8 mouse cellular contexts compared by ENCODE assay signal in genomic region chr5:30814424-30815119, GRCm38 (mm10). TPM values are rescaled to one million over a fixed set of nuclear protein-coding genes. Genes with fewer than 3 reads are reported as not detected.
DNase-seq lines count a peak whose midpoint lies in the region; ATAC-seq and TF ChIP-seq lines count a peak whose summit lies in the region.

Gene Mapre3, plus strand, starts transcription at chr5:30814641.

- H3K9me3 ChIP-seq in heart, embryonic 10.5 days: no peaks in the 10 kb centered on the region
- H3K9me3 ChIP-seq in kidney, embryonic 14.5 days (ENCODE audit: control insufficient read depth, low read length): no peaks in the 10 kb centered on the region
- H3K9me3 ChIP-seq in limb, embryonic 14.5 days (ENCODE audit: control insufficient read depth, low read length): no peaks in the 10 kb centered on the region
- H3K9me3 ChIP-seq in midbrain, embryonic 16.5 days (replicated peaks; ENCODE audit: control insufficient read depth, low read length, poor library complexity, severe bottlenecking): no peaks in the 10 kb centered on the region

- TF ChIP-seq POLR2A in bone marrow macrophage, adult 2 months (IDR thresholded peaks at IDR 0.05; ENCODE audit: borderline replicate concordance, low read depth, low read length): no peak
- no peak for TF ChIP-seq POLR2A in limb, embryonic 14.5 days (IDR thresholded peaks at IDR 0.05; ENCODE audit: borderline replicate concordance, extremely low read depth, insufficient read depth, insufficient read length)
- TF ChIP-seq POLR2A in spleen, adult 2 months (IDR thresholded peaks at IDR 0.05; ENCODE audit: low read depth, low read length): no peak

- peak within 1 kb of the TSS; percentile 78 for H3K4me2 ChIP-seq in kidney, embryonic 14.5 days (replicated peaks; ENCODE audit: low read depth, low read length)
- H3K4me2 ChIP-seq in limb, embryonic 14.5 days (replicated peaks; ENCODE audit: low read depth, low read length, severe bottlenecking): peak within 1 kb of the TSS; percentile 80
- peak within 1 kb of the TSS; percentile 81 for H3K4me2 ChIP-seq in midbrain, embryonic 16.5 days (ENCODE audit: low read length)

- no peaks in the 10 kb centered on the region for H3K36me3 ChIP-seq in heart, embryonic 10.5 days
- H3K36me3 ChIP-seq in kidney, embryonic 14.5 days (ENCODE audit: control insufficient read depth, insufficient read depth, low read length): no peaks in the 10 kb centered on the region
- no peaks in the 10 kb centered on the region for H3K36me3 ChIP-seq in limb, embryonic 14.5 days (ENCODE audit: control insufficient read depth, insufficient read depth, low read length)
- no peaks in the 10 kb centered on the region for H3K36me3 ChIP-seq in midbrain, embryonic 16.5 days (ENCODE audit: control insufficient read depth, insufficient read depth, low read length)
- no peaks in the 10 kb centered on the region for H3K36me3 ChIP-seq in spleen, adult 2 months (ENCODE audit: control insufficient read depth, insufficient read depth, low read length)

- no peak within 1 kb of the TSS for H3K27ac ChIP-seq in bone marrow macrophage, adult 2 months (ENCODE audit: insufficient read depth, low read depth, low read length)
- H3K27ac ChIP-seq in heart, embryonic 10.5 days: peak within 1 kb of the TSS; percentile 88
- 0 out of 2 replicates have a peak within 1 kb of the TSS, but pooled peaks have one; percentile 4 for H3K27ac ChIP-seq in kidney, embryonic 14.5 days (ENCODE audit: low read depth, low read length)
- peak within 1 kb of the TSS; percentile 55; the same call in 1 of the 2 replicates for H3K27ac ChIP-seq in limb, embryonic 14.5 days (replicated peaks; ENCODE audit: low read depth, low read length)
- H3K27ac ChIP-seq in midbrain, embryonic 16.5 days (ENCODE audit: low read length): peak within 1 kb of the TSS; percentile 97
- no peak within 1 kb of the TSS for H3K27ac ChIP-seq in spleen, adult 2 months (ENCODE audit: insufficient read depth, low read length)

- H3K4me1 ChIP-seq in bone marrow macrophage, adult 2 months (ENCODE audit: control insufficient read depth, insufficient read depth, low read length): 0 out of 2 replicates have a peak, but pooled peaks cover 3% of the 10 kb centered on the region
- peaks cover 22% of the 10 kb centered on the region for H3K4me1 ChIP-seq in heart, embryonic 10.5 days
- peaks cover 10% of the 10 kb centered on the region for H3K4me1 ChIP-seq in kidney, embryonic 14.5 days (ENCODE audit: control insufficient read depth, insufficient read depth, low read length)
- H3K4me1 ChIP-seq in limb, embryonic 14.5 days (ENCODE audit: control insufficient read depth, insufficient read depth, low read length): peaks cover 19% of the 10 kb centered on the region
- H3K4me1 ChIP-seq in midbrain, embryonic 16.5 days (ENCODE audit: control insufficient read depth, insufficient read depth, low read length): peaks cover 32% of the 10 kb centered on the region
- H3K4me1 ChIP-seq in spleen, adult 2 months (ENCODE audit: control insufficient read depth, insufficient read depth, insufficient read length): no peaks in the 10 kb centered on the region

- H3K4me3 ChIP-seq in bone marrow macrophage, adult 2 months (ENCODE audit: insufficient read depth, low read length): peak within 1 kb of the TSS; percentile 73
- peak within 1 kb of the TSS; percentile 91 for H3K4me3 ChIP-seq in heart, embryonic 10.5 days
- H3K4me3 ChIP-seq in kidney, embryonic 14.5 days (ENCODE audit: low read length): peak within 1 kb of the TSS; percentile 71
- H3K4me3 ChIP-seq in limb, embryonic 14.5 days (replicated peaks; ENCODE audit: low read length): peak within 1 kb of the TSS; percentile 75
- peak within 1 kb of the TSS; percentile 88 for H3K4me3 ChIP-seq in midbrain, embryonic 16.5 days (ENCODE audit: low read depth, low read length)
- peak within 1 kb of the TSS; percentile 69 for H3K4me3 ChIP-seq in spleen, adult 2 months (ENCODE audit: extremely low read depth, insufficient read depth, insufficient read length)

- TF ChIP-seq CTCF in bone marrow macrophage, adult 2 months (IDR thresholded peaks at IDR 0.05; ENCODE audit: low read depth, low read length): no peak
- no peak for TF ChIP-seq CTCF in spleen, adult 2 months (IDR thresholded peaks at IDR 0.05; ENCODE audit: extremely low read depth, insufficient read depth, insufficient read length, insufficient replicate concordance)

- H3K9ac ChIP-seq in kidney, embryonic 14.5 days (ENCODE audit: low read depth, low read length): peak within 1 kb of the TSS; percentile 79
- peak within 1 kb of the TSS; percentile 73 for H3K9ac ChIP-seq in limb, embryonic 14.5 days (ENCODE audit: low read depth, low read length, severe bottlenecking)
- H3K9ac ChIP-seq in midbrain, embryonic 16.5 days (ENCODE audit: low read depth, low read length): peak within 1 kb of the TSS; percentile 93

- WGBS in heart, embryonic 10.5 days: under 1% methylated on average over 58 of the region's 59 CpGs
- WGBS in kidney, embryonic 14.5 days: under 1% methylated on average over 46 of the region's 59 CpGs
- 4% methylated on average over 33 of the region's 59 CpGs for WGBS in limb, embryonic 14.5 days
- WGBS in midbrain, embryonic 16.5 days: under 1% methylated on average over 55 of the region's 59 CpGs
- WGBS in spleen, adult 2 months: 2% methylated on average over 50 of the region's 59 CpGs

- peak; percentile 91 for DNase-seq in B cell, adult 2 months
- DNase-seq in heart, embryonic 10.5 days (ENCODE audit: low spot score): peak; percentile 94
- peak; percentile 92 for DNase-seq in limb, embryonic 14.5 days (ENCODE audit: low spot score)
- peak; percentile 54 to 88 for DNase-seq in spleen, adult 2 months (ENCODE audit: low read depth in 1 of 2, low spot score in 2 of 2)

- 0 out of 2 replicates have a peak, but pooled peaks have one; percentile 49 for ATAC-seq in erythroblast, adult 5-6 weeks (replicated peaks; ENCODE audit: low FRiP score, poor library complexity, severe bottlenecking)
- peak; percentile 95 for ATAC-seq in kidney, embryonic 14.5 days (ENCODE audit: low FRiP score, low TSS enrichment)
- ATAC-seq in limb, embryonic 14.5 days (ENCODE audit: low FRiP score, low read depth): peak; percentile 94
- ATAC-seq in midbrain, embryonic 16.5 days: peak; percentile 98

- H3K27me3 ChIP-seq in heart, embryonic 10.5 days (ENCODE audit: insufficient read depth, poor library complexity, severe bottlenecking): peaks cover 25% of the 10 kb centered on the region; the same call in 1 of the 2 replicates
- H3K27me3 ChIP-seq in kidney, embryonic 14.5 days (ENCODE audit: control insufficient read depth, insufficient read depth, low read length): 0 out of 2 replicates have a peak, but pooled peaks cover 4% of the 10 kb centered on the region
- no peaks in the 10 kb centered on the region for H3K27me3 ChIP-seq in limb, embryonic 14.5 days (ENCODE audit: control insufficient read depth, insufficient read depth, low read length)
- H3K27me3 ChIP-seq in midbrain, embryonic 16.5 days (ENCODE audit: control insufficient read depth, insufficient read depth, low read depth, low read length): no peaks in the 10 kb centered on the region
- H3K27me3 ChIP-seq in spleen, adult 2 months (ENCODE audit: control insufficient read depth, insufficient read depth, low read length): no peaks in the 10 kb centered on the region; the same call in none of the 2 replicates

RNA-seq across cellular contexts. Expression of gene Mapre3, which starts in this region (rescaled TPM):
- 22.6 and 27.8 TPM in 2 replicates for polyA plus RNA-seq in bone marrow macrophage, adult 2 months (2012; ENCODE audit: insufficient read depth, insufficient read length, missing spikeins)
- 2.1 TPM in 1 of 2 replicates, not detected in the other for total RNA-seq in erythroblast, adult 5-6 weeks (2015; ENCODE audit: low replicate concordance)
- 0.28 and 0.51 TPM in 2 replicates for total RNA-seq in erythroblast, adult 5-6 weeks (2017; ENCODE audit: low replicate concordance)
- 16.3 and 16.6 TPM in 2 replicates for polyA plus RNA-seq in heart, embryonic 10.5 days (2016; fragmentation: Nextera tagmentation; extraction: Ambion mirVana)
- 13.6 and 19.3 TPM in 2 replicates for polyA plus RNA-seq in kidney, embryonic 14.5 days (2014; fragmentation: Nextera tagmentation; extraction: Ambion mirVana)
- 64.7 and 76.0 TPM in 2 replicates for polyA plus RNA-seq in limb, embryonic 14.5 days (2012; rRNA removed)
- polyA plus RNA-seq in limb, embryonic 14.5 days (2014; fragmentation: Nextera tagmentation; extraction: Ambion mirVana): 28.2 and 30.0 TPM in 2 replicates
- 162 and 172 TPM in 2 replicates for polyA plus RNA-seq in midbrain, embryonic 16.5 days (2015; fragmentation: Nextera tagmentation; extraction: Ambion mirVana)
- polyA plus RNA-seq in spleen, adult 2 months (2012; rRNA removed): 12.2 TPM in 2 replicates

Comparison
In these comparisons a context has a peak if more than half of its experiments do, and no peak if none do; other contexts are left out.
1. H3K27ac ChIP-seq: peak in heart, embryonic 10.5 days (single experiment), kidney, embryonic 14.5 days (single experiment), limb, embryonic 14.5 days (single experiment) and midbrain, embryonic 16.5 days (single experiment); none in bone marrow macrophage, adult 2 months (single experiment) and spleen, adult 2 months (single experiment).
2. Peak in every context shown above with its lines, with median percentiles within 50 percentile points of each other: DNase-seq, H3K4me3 ChIP-seq, ATAC-seq, H3K4me2 ChIP-seq and H3K9ac ChIP-seq.